Mouse (Mus musculus) kidney, postnatal 0 days (tissue): ENCODE data around the gene Comt. TPM values are rescaled to one million over a fixed set of nuclear protein-coding genes. Genes with fewer than 3 reads are reported as not detected.
A peak's percentile ranks its signal among the peaks of the same experiment; 100 is the strongest.

Experiments used
- ATAC-seq: fragments of 200-750 bp; cut with Nextera tagmentation; replicated peaks from 2 replicates; pipeline ENCODE4 v1.8.0; 2017; ENCODE audit warnings: low read depth, moderate number of reproducible peaks, moderate TSS enrichment, moderate library complexity; ENCODE audit not compliant: low FRiP score
- DNase-seq: peaks from one replicate; pipeline ENCODE4 v3.0.0-alpha.2; 2016; ENCODE audit warnings: low spot score
- H3K27ac ChIP-seq: fragments of 300-500 bp; sonication (generic); 2 replicates; pipeline ENCODE4 v1.5.1; 2014; ENCODE audit warnings: mild to moderate bottlenecking
- H3K27me3 ChIP-seq: fragments of 300-500 bp; sonication (generic); 2 replicates; pipeline ENCODE4 v1.6.1; 2014; ENCODE audit warnings: low read length, mixed read lengths; ENCODE audit not compliant: insufficient read depth
- H3K36me3 ChIP-seq: fragments of 300-500 bp; sonication (generic); 2 replicates; pipeline ENCODE4 v1.6.1; 2014; ENCODE audit warnings: low read length, mixed read lengths; ENCODE audit not compliant: insufficient read depth
- H3K4me1 ChIP-seq: fragments of 300-500 bp; sonication (generic); replicated peaks from 2 replicates; pipeline ENCODE4 v1.6.1; 2014; ENCODE audit warnings: antibody characterized with exemption, low read length, mixed read lengths; ENCODE audit not compliant: insufficient read depth
- H3K4me2 ChIP-seq: fragments of 300-500 bp; sonication (generic); 2 replicates; pipeline ENCODE4 v1.6.1; 2014; ENCODE audit warnings: mild to moderate bottlenecking, low read length, moderate library complexity, mixed read lengths
- H3K4me3 ChIP-seq: fragments of 300-500 bp; sonication (generic); replicated peaks from 2 replicates; pipeline ENCODE4 v1.5.1; 2014; ENCODE audit warnings: low read depth, low read length
- H3K9ac ChIP-seq: fragments of 300-500 bp; sonication (generic); 2 replicates; pipeline ENCODE4 v1.6.1; 2014; ENCODE audit warnings: low read depth, low read length
- H3K9me3 ChIP-seq: fragments of 300-500 bp; sonication (generic); replicated peaks from 2 replicates; pipeline ENCODE4 v1.6.1; 2016; ENCODE audit warnings: low read length, inconsistent platforms, mixed read lengths
- CTCF ChIP-seq: IDR thresholded peaks from 2 replicates; pipeline ENCODE4 v1.5.1; 2016; ENCODE audit warnings: antibody characterized with exemption, low read depth, mild to moderate bottlenecking, moderate library complexity
- WGBS: fragments of 180-500 bp; shearing (Covaris S2); extraction: QIAGEN DNeasy Blood & Tissue Kit; methylation state at CpG from one replicate; pipeline ENCODE4 v1.1.7; 2014; 5-methylcytosine and 5-hydroxymethylcytosine counted together
- polyA plus RNA-seq: library from polyadenylated mRNA; unstranded; fragments of >200 nt; fragmentation: Nextera tagmentation; extraction: Ambion mirVana; gene quantifications from 2 replicates; pipeline ENCODE4 v1.2.1, GENCODE M21; 2015

Comt gene
- polyA plus RNA-seq, 1 experiment from 2014 or later: 107 TPM

GRCm38 (mm10) chr16:18405091-18405854, 21.4 kb downstream of the Comt start:
- no peak overlapping the region for H3K4me2 ChIP-seq
- no peak overlapping the region for H3K27ac ChIP-seq
- no peaks in the 10 kb centered on the region for H3K27me3 ChIP-seq
- H3K9ac ChIP-seq: no peak overlapping the region
- no peak overlapping the region for H3K4me3 ChIP-seq
- 85% methylated on average over 13 of the region's 13 CpGs for WGBS
- ATAC-seq: no peak
- H3K4me1 ChIP-seq: 0 out of 2 replicates have a peak, but pooled peaks cover 4% of the 10 kb centered on the region
- no peaks in the 10 kb centered on the region for H3K9me3 ChIP-seq
- 0 out of 2 replicates have a peak, but pooled peaks cover 20% of the 10 kb centered on the region for H3K36me3 ChIP-seq
- no peak for DNase-seq
- TF ChIP-seq CTCF: no peak

- no peak for TF ChIP-seq CTCF
- no peak for DNase-seq
Measured at GRCm38 (mm10) chr16:18403285-18403684, 23.4 kb downstream of the Comt start.

GRCm38 (mm10) chr16:18400472-18401216, 26.0 kb downstream of the Comt start:
- Histone ChIP-seq H3K4me1 (peaks cover 12% of the 10 kb centered on the region), H3K9me3 (no peaks in the 10 kb centered on the region), H3K4me2 (no peak overlapping the region), H3K27me3 (no peaks in the 10 kb centered on the region), H3K4me3 (no peak overlapping the region), H3K27ac (no peak overlapping the region), H3K36me3 (peaks cover 45% of the 10 kb centered on the region), H3K9ac (no peak overlapping the region)
- no peak for TF ChIP-seq CTCF
- DNase-seq: peak; percentile 44
- peak; percentile 35; the same call in 1 of the 2 replicates for ATAC-seq
- 39% methylated on average over 7 of the region's 7 CpGs for WGBS

More at GRCm38 (mm10) chr16:18403285-18403684, 23.4 kb downstream of the Comt start:
- 80% methylated on average over 12 of the region's 12 CpGs for WGBS
- H3K27ac ChIP-seq: no peak overlapping the region
- ATAC-seq: no peak
- H3K4me2 ChIP-seq: no peak overlapping the region
- H3K27me3 ChIP-seq: no peaks in the 10 kb centered on the region
- no peaks in the 10 kb centered on the region for H3K9me3 ChIP-seq
- H3K36me3 ChIP-seq: peaks cover 29% of the 10 kb centered on the region; the same call in 1 of the 2 replicates
- no peak overlapping the region for H3K4me3 ChIP-seq
- no peak overlapping the region for H3K9ac ChIP-seq
- H3K4me1 ChIP-seq: 0 out of 2 replicates have a peak, but pooled peaks cover 4% of the 10 kb centered on the region

GRCm38 (mm10) chr16:18400028-18400427, 26.6 kb downstream of the Comt start:
- Histone ChIP-seq H3K4me3 (no peak overlapping the region), H3K27ac (no peak overlapping the region)

GRCm38 (mm10) chr16:18396791-18397621, 29.6 kb downstream of the Comt start:
- no peak for TF ChIP-seq CTCF
- Histone ChIP-seq H3K36me3 (peaks cover 32% of the 10 kb centered on the region), H3K9ac (no peak overlapping the region), H3K27me3 (no peaks in the 10 kb centered on the region), H3K4me1 (peaks cover 27% of the 10 kb centered on the region), H3K9me3 (no peaks in the 10 kb centered on the region), H3K27ac (no peak overlapping the region), H3K4me3 (no peak overlapping the region), H3K4me2 (no peak overlapping the region)
- DNase-seq (no peak), ATAC-seq (no peak)
- 94% methylated on average over 27 of the region's 27 CpGs for WGBS

More at GRCm38 (mm10) chr16:18400028-18400427, 26.6 kb downstream of the Comt start:
- TF ChIP-seq CTCF: no peak
- no peaks in the 10 kb centered on the region for H3K27me3 ChIP-seq
- ATAC-seq (no peak), DNase-seq (no peak)
- H3K4me2 ChIP-seq: no peak overlapping the region
- H3K4me1 ChIP-seq: peaks cover 16% of the 10 kb centered on the region
- H3K9me3 ChIP-seq: no peaks in the 10 kb centered on the region
- no peak overlapping the region for H3K9ac ChIP-seq
- 75% methylated on average over 9 of the region's 9 CpGs for WGBS
- peaks cover 45% of the 10 kb centered on the region for H3K36me3 ChIP-seq

- Histone ChIP-seq H3K4me2 (no peak overlapping the region), H3K36me3 (peaks cover 32% of the 10 kb centered on the region), H3K27ac (peak overlapping the region; percentile 32), H3K4me3 (no peak overlapping the region), H3K4me1 (peaks cover 27% of the 10 kb centered on the region), H3K9me3 (no peaks in the 10 kb centered on the region), H3K9ac (no peak overlapping the region), H3K27me3 (no peaks in the 10 kb centered on the region)
- peak; percentile 21; the same call in 1 of the 2 replicates for ATAC-seq
- 70% methylated on average over 2 of the region's 2 CpGs for WGBS
- TF ChIP-seq CTCF: no peak
- no peak for DNase-seq
Measured at GRCm38 (mm10) chr16:18396201-18396600, 30.5 kb downstream of the Comt start.
